Mouse (Mus musculus): ENCODE data around the gene Lhx1.

DNA sequence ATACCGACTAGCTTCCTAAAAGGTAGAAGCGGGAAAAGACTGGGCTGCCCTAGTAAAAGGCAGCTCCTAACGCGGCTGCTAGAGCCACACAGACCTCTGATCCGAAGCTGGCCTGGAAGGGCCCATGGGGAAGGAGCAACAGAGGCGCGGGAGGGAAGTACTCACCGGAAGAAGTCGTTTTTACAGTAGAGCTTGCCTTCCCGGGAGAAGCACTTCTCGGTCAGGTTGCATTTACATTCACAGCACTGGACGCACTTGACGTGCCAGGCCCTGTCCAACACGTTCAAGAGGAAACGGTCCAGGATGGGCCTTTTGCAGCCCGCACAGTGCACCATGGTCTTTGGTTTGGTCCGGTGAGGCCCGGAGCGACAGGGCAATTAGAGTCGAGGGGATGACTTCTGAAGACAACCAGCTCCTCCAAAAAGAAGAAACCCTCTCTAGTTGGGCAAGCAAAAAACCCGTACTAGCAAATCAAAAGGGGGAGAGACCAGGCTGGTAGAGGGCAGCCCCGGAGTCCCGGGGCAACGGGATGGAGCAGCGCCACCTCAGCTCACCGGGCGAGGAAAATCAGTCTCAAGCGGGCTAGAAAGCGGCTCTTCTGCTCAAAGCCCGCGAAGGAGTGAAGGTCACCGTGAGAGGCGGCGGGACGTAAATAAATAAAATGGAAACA, 1.4 kb downstream of the Lhx1 start:
- TF ChIP-seq CTCF (IDR thresholded peaks at IDR 0.05; ENCODE audit: low read depth) (no peak), EP300 (IDR thresholded peaks at IDR 0.05; ENCODE audit: low read depth) (no peak)
